Mouse (Mus musculus) megakaryocyte, embryonic 14.5 days (primary cell): ENCODE results near the gene Ifit2. TPM values are rescaled to one million over a fixed set of nuclear protein-coding genes. Genes with fewer than 3 reads are reported as not detected.
"Not testable (repeated sequence)": the region's sequence is repeated elsewhere in the genome, so short reads cannot be mapped to it uniquely, and the experiment has no call there.

Source experiments
- H3K27me3 ChIP-seq: replicated peaks from 2 replicates; pipeline ENCODE3; 2012; ENCODE audit warnings: inconsistent platforms
- H3K36me3 ChIP-seq: replicated peaks from 2 replicates; pipeline ENCODE3; 2012; ENCODE audit warnings: low read length, inconsistent platforms, mixed read lengths
- H3K4me1 ChIP-seq: 2 replicates; pipeline ENCODE4 v1.6.1; 2012; ENCODE audit warnings: inconsistent platforms
- H3K4me3 ChIP-seq: replicated peaks from 2 replicates; pipeline ENCODE3; 2012; ENCODE audit warnings: moderate library complexity, mild to moderate bottlenecking, inconsistent platforms
- H3K9me3 ChIP-seq: 2 replicates; pipeline ENCODE4 v1.6.1; 2012; ENCODE audit warnings: inconsistent platforms
- FLI1 ChIP-seq: IDR thresholded peaks from 2 replicates; pipeline ENCODE4 v1.6.1; 2012; ENCODE audit warnings: low read length, inconsistent platforms, mixed read lengths
- GATA1 ChIP-seq: IDR thresholded peaks from 3 replicates; pipeline ENCODE4 v1.6.1; 2012; ENCODE audit warnings: mixed read lengths, low read length, inconsistent platforms, borderline replicate concordance
- polyA plus RNA-seq: library from polyadenylated mRNA; stranded (reverse); fragments of >175 nt; gene quantifications from 2 replicates; pipeline ENCODE4 v1.2.3, GENCODE M21; 2012; ENCODE audit warnings: low replicate concordance; ENCODE audit not compliant: insufficient read depth

Ifit2 gene
- polyA plus RNA-seq, 1 experiment = 0.25 TPM

DNA sequence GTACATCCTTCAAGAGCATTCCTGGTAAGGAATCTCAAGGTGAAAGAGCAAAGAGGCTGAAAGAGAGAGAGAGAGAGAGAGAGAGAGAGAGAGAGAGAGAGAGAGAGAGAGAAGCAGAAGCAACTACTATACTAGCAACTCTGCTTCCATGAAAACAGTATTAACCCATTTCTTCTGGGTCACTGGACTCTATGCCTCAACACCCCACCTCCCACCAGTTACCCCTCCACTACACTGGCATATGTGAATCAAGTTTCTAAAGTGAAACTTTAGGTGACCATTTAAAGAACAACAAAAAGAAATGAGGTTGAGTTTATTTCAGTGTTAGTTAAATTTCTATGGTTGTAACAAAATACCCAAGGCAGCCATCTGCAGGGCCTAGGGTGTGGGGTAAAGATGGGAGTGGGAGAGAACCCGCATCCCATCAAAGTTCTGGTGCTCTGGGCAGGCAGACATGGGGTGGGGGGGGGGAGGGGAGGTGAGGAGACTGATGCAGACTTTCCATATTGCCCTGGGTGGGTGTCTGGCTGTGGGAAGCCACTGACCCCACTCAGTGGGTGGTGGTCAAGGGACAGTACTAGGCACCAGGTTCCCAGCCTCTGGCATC, 15.8 kb downstream of the Ifit2 start:
- H3K27me3 ChIP-seq = no peaks in the 10 kb centered on the region
- no peak overlapping the region for H3K4me3 ChIP-seq
- H3K4me1 ChIP-seq = peaks cover 68% of the 10 kb centered on the region
- TF ChIP-seq FLI1 (no peak), GATA1 (no peak)
- H3K36me3 ChIP-seq = peaks cover 10% of the 10 kb centered on the region
- no peaks in the 10 kb centered on the region for H3K9me3 ChIP-seq

DNA sequence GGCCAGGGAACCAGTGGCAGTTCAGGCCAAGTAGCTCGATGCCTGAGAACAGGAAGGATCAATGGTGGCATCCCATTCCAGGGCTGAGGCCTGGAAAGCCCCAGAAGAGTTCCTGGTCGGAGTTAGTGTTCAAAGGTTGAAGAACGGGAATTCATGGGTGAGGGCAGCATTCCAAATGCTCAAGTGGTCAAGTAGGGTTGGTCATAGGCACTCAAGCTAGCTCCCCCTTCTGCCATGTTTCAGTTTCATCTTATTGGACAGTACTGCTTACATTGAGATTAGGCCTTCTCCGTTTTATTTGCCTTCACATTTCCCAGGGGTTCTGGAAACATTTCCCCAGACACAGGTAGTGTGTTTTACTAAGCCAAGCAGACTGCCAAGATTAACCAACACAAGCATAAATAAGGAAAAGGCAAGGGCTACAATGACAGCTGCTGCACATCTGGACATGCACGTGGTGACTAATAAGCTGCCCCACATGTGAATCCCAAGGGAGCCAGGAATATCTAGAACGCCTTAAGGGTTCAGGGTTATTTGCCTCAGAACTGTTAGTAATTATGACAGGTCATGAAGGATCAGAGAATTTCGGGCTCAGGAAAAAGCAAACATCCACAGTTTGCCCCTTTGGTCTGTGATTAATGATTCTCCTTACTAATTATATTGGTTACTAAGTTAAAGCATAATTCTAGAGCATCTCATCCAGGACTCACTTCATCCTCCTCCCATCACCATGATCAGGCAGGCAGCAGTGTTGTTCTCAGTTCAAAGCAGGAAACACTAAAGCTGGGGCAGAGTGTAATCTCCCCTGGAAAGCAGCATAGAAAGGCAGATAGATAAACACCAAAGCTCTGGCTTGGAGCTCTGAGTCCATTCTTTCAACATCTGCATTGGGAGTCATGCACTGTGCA, 18.7 kb downstream of the Ifit2 start:
- Histone ChIP-seq H3K27me3 (no peaks in the 10 kb centered on the region), H3K4me3 (no peak overlapping the region), H3K4me1 (peaks cover 40% of the 10 kb centered on the region), H3K36me3 (peaks cover 29% of the 10 kb centered on the region), H3K9me3 (no peaks in the 10 kb centered on the region)
- TF ChIP-seq FLI1 (no peak), GATA1 (no peak)

DNA sequence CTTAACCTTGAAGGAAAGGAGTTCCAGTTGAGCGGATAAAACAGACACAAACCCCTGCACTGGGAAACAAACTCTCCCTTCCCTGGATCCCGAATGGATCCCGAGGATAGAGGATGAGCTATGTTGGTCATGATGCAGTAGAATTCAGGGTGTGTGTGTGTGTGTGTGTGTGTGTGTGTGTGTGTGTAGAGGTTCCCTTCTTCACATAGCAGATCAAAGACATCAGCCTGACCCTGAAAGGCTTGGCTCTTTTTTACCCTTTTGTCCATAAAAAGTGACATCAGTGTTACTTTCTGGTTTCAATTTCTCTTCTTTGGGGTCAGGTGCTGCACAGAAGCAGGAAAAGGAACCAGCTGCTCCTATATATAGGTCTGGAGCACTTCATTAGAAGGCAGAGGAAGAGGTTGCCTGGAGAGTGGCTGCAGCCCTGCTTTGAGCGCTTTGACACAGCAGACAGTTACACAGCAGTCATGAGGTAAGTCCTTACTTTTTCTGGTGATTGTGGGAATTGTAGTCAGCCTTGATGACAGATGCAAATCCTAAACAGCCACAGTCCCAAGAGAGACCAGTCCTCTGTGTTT, 19.5 kb downstream of the Ifit2 start:
- Histone ChIP-seq H3K9me3 (no peaks in the 10 kb centered on the region), H3K4me3 (peak overlapping the region; percentile 60), H3K36me3 (peaks cover 34% of the 10 kb centered on the region), H3K27me3 (no peaks in the 10 kb centered on the region), H3K4me1 (peaks cover 37% of the 10 kb centered on the region)
- TF ChIP-seq GATA1 = no peak
- no peak for TF ChIP-seq FLI1

GRCm38 (mm10) chr19:34571080-34571479, 20.6 kb downstream of the Ifit2 start:
- Histone ChIP-seq H3K27me3 (no peaks in the 10 kb centered on the region), H3K4me1 (peaks cover 37% of the 10 kb centered on the region), H3K36me3 (peaks cover 37% of the 10 kb centered on the region), H3K4me3 (peak overlapping the region; percentile 38), H3K9me3 (no peaks in the 10 kb centered on the region)
- no peak for TF ChIP-seq FLI1
- no peak for TF ChIP-seq GATA1

GRCm38 (mm10) chr19:34573650-34574049, 23.2 kb downstream of the Ifit2 start:
- TF ChIP-seq GATA1 = no peak
- no peak for TF ChIP-seq FLI1

DNA sequence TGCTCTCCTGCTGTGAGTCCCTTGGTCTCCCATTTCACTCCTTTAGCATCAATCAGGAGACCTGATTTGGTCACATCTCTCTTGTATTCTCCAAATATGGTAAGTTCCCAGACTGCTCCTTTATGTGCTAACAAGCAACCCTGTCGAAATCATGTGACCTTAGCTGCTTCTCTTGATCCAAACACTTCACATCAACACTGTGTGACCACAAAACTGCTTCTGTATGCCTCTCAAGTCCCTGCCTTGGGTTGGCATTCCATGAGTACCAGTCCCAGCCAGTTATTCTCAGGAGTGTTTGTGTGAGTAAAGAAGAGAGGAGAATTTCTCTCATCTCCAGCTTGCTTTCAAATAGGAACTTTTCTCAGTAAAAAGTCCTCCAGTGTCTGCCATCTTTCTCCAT, 26.6 kb downstream of the Ifit2 start:
- TF ChIP-seq GATA1 = no peak

More at GRCm38 (mm10) chr19:34573650-34574049, 23.2 kb downstream of the Ifit2 start:
- Histone ChIP-seq H3K27me3 (no peaks in the 10 kb centered on the region), H3K4me3 (no peak overlapping the region), H3K4me1 (peaks cover 32% of the 10 kb centered on the region), H3K36me3 (peaks cover 42% of the 10 kb centered on the region), H3K9me3 (no peaks in the 10 kb centered on the region)

GRCm38 (mm10) chr19:34582696-34583095, 32.2 kb downstream of the Ifit2 start:
- H3K27me3 ChIP-seq, H3K4me1 ChIP-seq, H3K36me3 ChIP-seq, H3K4me3 ChIP-seq, H3K9me3 ChIP-seq: not testable (repeated sequence)

More for the DNA sequence above, 26.6 kb downstream of the Ifit2 start:
- peaks cover 34% of the 10 kb centered on the region for H3K36me3 ChIP-seq
- H3K9me3 ChIP-seq = no peaks in the 10 kb centered on the region
- no peak overlapping the region for H3K4me3 ChIP-seq
- H3K4me1 ChIP-seq = peaks cover 8% of the 10 kb centered on the region
- no peaks in the 10 kb centered on the region for H3K27me3 ChIP-seq

DNA sequence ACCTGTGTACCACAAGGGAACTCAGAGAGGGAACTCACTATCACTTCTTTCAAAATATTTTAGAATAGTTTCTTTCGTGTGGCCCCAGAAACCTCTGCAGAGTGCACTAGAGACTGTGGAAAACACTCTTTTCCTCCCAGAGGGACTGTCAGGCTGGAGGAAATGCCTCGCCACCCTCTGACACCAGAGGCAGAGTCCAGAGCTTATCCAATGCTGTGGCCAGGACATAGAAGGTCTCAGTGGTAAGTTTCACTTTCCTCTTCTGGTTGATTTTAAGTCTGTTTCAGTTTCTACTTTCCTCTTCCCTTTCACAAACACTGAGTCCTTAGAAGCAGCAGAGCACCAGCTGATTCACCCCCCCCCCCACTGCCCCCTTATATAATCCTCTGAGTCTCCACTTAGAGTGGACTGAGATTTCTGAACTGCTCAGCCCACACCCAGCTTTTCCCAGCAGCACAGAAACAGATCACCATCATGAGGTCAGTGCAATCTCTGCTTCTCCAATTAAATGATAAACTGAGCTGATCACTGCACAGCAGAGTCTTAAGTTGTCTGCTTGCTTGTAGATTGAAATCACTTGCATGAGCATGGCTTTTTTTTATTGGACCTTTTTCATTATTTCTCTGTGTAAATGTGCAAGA, 32.8 kb downstream of the Ifit2 start, which contains the start of gene Ifit3:
Gene Ifit3 (plus strand): TSS at position 406 of the 641 bp plus-strand sequence.
- not testable (repeated sequence) for H3K27me3 ChIP-seq, H3K4me3 ChIP-seq, H3K4me1 ChIP-seq, H3K36me3 ChIP-seq, H3K9me3 ChIP-seq

DNA sequence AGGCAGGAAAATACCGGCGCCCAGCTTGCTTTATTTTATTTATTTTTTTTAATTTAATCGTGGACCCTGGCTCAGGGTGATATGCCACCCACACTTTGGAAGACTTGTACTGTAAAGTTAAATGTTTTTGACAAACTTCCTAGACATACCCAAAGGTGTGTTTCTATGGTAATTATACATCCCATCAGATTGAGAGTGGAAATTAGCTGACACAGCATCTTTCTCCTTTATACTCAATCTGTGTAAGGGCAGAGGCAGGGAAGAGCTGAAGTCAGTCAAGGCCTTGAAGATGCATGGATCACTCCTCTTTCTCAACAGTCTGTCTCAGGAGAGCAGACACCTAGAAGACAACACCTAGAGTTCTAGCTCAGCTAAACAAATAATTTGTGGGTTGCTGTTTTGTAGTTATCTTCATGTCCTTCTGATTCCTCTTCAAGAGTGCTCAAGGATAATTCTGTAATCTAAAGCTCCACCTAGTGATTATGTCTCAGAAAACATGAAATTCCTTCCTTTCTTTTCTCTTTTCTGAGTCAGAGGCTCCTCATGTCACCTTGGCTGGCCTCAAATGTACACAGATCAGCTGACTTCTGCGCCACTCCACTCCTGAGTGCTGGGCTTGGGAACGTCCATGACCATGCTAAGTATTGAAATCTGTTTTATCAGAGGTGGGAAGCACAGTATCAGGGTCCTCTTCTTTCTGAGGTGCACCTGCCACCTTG, 35.4 kb downstream of the Ifit2 start:
- H3K36me3 ChIP-seq, H3K4me3 ChIP-seq, H3K27me3 ChIP-seq, H3K4me1 ChIP-seq, H3K9me3 ChIP-seq: not testable (repeated sequence)

DNA sequence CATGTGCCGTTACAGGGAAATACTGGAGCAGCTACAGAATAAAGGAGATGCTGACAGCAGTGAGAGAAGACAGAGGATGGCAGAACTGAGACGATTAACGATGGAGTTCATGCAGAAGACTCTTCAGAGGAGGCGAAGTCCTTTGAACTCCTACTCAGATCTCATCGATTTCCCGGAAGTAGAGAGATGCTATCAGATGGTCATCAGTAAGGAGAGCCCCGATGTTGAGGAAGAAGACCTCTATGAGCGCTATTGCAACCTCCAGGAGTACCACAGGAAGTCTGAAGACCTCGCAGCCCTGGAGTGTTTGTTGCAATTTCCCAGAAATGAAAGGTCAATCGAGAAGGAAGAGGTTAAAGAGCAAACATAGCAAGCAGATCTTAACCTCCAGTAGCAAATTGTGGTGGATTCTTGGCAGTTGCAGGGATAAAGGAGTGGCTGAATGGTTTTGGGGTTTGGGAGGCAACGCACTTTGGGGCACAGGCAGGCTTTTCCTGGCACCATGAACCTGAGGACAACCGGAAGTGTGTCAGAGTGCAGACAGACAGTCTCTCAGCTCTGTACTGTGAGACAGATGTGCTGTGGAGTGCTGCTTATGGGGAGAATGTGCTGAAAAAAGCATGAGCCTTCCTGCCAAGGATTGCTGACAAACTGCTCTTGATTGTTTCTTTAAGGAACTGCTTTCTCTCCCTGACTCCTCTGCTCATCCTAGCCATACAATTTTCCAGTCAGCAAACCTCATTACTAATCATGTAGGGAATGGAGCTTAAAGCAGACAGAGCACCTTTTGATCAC, 37.6 kb downstream of the Ifit2 start:
- not testable (repeated sequence) for H3K27me3 ChIP-seq, H3K4me3 ChIP-seq, H3K36me3 ChIP-seq, H3K4me1 ChIP-seq, H3K9me3 ChIP-seq
